Mouse (Mus musculus) lung, embryonic 15.5 days (tissue): ENCODE results near the gene Iqck. TPM values are rescaled to one million over a fixed set of nuclear protein-coding genes. Genes with fewer than 3 reads are reported as not detected.
A peak's percentile ranks its signal among the peaks of the same experiment; 100 is the strongest.

ENCODE experiments used
- ATAC-seq: fragments of 200-750 bp; cut with Nextera tagmentation; 2 replicates; pipeline ENCODE4 v1.8.0; 2017; ENCODE audit warnings: moderate number of reproducible peaks, borderline replicate concordance; ENCODE audit not compliant: low FRiP score, low TSS enrichment; ENCODE audit errors: extremely low read depth
- H3K27ac ChIP-seq: fragments of 300-500 bp; sonication (generic); 2 replicates; pipeline ENCODE4 v1.5.1; 2015; ENCODE audit warnings: moderate library complexity, mild to moderate bottlenecking, inconsistent platforms
- H3K27me3 ChIP-seq: fragments of 300-500 bp; sonication (generic); 2 replicates; pipeline ENCODE4 v1.6.1; 2015; ENCODE audit warnings: inconsistent platforms
- H3K36me3 ChIP-seq: fragments of 300-500 bp; sonication (generic); 2 replicates; pipeline ENCODE4 v1.6.1; 2015; ENCODE audit warnings: inconsistent platforms
- H3K4me1 ChIP-seq: fragments of 300-500 bp; sonication (generic); 2 replicates; pipeline ENCODE4 v1.6.1; 2015; ENCODE audit warnings: inconsistent platforms
- H3K4me2 ChIP-seq: fragments of 300-500 bp; sonication (generic); 2 replicates; pipeline ENCODE4 v1.6.1; 2015; ENCODE audit warnings: inconsistent platforms, mild to moderate bottlenecking, moderate library complexity
- H3K4me3 ChIP-seq: fragments of 300-500 bp; sonication (generic); 2 replicates; pipeline ENCODE4 v1.5.1; 2015; ENCODE audit warnings: mild to moderate bottlenecking, inconsistent platforms
- H3K9ac ChIP-seq: fragments of 300-500 bp; sonication (generic); 2 replicates; pipeline ENCODE4 v1.6.1; 2015; ENCODE audit warnings: inconsistent platforms
- H3K9me3 ChIP-seq: fragments of 300-500 bp; sonication (generic); 2 replicates; pipeline ENCODE4 v1.6.1; 2016; ENCODE audit warnings: inconsistent platforms
- WGBS: fragments of 180-500 bp; shearing (Covaris S2); methylation state at CpG from one replicate; pipeline ENCODE4 v1.1.7; 2015; 5-methylcytosine and 5-hydroxymethylcytosine counted together
- polyA plus RNA-seq: library from polyadenylated mRNA; unstranded; fragments of >200 nt; fragmentation: Nextera tagmentation; extraction: Ambion mirVana; gene quantifications from 2 replicates; pipeline ENCODE4 v1.2.1, GENCODE M21; 2015

The Iqck gene
- polyA plus RNA-seq, 1 experiment from 2014 or later = 3.7 TPM

DNA sequence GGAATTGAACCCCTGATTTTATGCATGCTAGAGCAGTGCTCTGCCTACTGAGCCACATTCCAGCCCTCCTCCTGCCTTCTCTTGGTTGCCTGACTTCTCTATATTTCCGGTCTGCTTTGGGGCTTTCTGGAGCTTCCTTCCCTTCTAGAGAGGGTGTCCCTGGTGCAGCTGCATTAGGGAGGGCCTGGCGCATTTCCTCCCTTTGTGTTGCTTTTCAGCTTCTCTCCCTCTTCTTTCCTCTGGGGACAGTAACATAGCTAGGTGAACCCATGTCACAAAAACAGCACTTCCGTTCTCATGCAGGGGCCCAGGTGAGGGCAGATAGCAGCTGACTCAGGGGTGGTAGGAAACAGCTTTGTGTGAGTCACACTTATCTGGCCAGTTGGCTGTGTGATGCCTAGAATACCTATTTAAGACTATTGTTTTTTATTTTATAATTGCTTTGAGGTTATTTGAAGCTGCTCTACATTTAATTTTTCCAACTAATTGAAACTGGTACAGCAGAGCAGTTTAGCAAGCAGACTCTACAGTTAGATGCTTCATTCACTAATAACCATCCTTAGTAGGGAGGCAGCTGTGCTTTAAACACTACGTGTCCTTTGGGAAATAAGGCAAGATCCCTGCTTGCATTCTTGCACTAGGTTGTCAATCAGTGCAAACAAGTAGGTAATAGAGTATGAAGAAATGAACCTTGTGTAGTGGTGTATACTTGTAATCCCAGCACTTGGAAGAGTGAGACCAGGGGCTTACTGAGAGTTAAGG, 67.1 kb downstream of the Iqck start:
- Histone ChIP-seq H3K9me3 (no peaks in the 10 kb centered on the region), H3K9ac (no peak overlapping the region), H3K4me3 (no peak overlapping the region), H3K27me3 (no peaks in the 10 kb centered on the region), H3K4me1 (no peaks in the 10 kb centered on the region), H3K36me3 (no peaks in the 10 kb centered on the region), H3K4me2 (no peak overlapping the region), H3K27ac (peak overlapping the region; percentile 41)
- 0 out of 2 replicates have a peak, but pooled peaks have one; percentile 39 for ATAC-seq
- WGBS = 61% methylated on average over 4 of the region's 4 CpGs

DNA sequence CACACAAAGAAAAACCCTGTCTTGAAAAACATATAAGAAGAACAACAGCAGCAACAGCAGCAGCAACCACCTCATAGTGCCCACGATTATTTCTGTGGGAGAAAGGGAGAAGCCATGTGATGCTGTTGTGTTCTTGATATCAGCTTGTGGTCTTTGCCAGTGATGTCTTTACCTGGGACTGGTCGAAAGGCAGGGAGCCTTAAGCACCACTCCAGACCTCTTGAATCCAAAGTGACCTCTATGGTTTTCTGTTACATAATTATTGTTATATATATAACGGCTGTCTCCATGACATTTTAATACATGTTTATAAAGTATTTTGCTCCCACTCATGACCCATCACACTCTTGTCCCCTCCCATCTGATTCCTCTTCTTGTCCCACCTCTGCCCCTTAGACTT, 70.0 kb downstream of the Iqck start:
- Histone ChIP-seq H3K9ac (no peak overlapping the region), H3K4me3 (no peak overlapping the region), H3K4me2 (no peak overlapping the region), H3K36me3 (no peaks in the 10 kb centered on the region), H3K9me3 (no peaks in the 10 kb centered on the region), H3K27ac (no peak overlapping the region), H3K4me1 (peaks cover 14% of the 10 kb centered on the region), H3K27me3 (no peaks in the 10 kb centered on the region)
- 63% methylated on average over 3 of the region's 3 CpGs for WGBS
- ATAC-seq = no peak

DNA sequence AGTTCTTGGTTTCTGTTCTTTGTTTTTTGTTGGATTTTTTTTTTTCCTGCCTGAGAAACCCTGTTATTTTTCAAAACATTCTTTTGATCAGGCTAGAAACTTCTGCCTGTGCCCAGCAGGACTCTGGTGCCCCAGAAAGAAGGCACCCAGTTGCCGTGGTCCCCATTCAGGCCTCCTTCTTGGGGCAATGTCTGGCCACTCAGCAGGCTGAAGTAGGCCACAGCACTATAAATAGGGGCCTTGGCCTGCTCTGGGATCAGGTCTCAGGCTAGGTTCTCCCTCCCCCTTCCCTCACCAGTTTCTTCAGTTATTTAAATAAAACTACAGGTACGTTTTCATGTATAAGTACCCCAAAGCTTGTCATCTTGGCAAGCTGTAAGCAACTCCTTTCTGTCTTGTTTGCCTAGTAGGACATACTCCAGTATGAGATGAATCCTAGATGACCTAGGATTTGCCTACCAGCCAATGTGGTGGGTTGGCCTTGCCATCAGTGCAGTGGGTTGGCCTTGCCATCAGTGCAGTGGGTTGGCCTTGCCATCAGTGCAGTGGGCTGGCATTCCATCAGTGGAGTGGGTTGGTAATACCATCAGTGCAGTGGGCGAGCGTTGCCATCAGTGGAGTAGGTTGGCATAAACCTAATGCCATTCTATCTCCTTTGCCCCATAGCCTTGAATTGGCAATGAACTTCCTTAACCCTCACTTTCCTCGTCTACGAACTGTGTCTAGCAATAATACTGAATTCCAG, 71.1 kb downstream of the Iqck start:
- Histone ChIP-seq H3K36me3 (no peaks in the 10 kb centered on the region), H3K4me1 (peaks cover 15% of the 10 kb centered on the region), H3K9ac (no peak overlapping the region), H3K4me2 (no peak overlapping the region), H3K4me3 (no peak overlapping the region), H3K27ac (no peak overlapping the region), H3K27me3 (no peaks in the 10 kb centered on the region), H3K9me3 (no peaks in the 10 kb centered on the region)
- ATAC-seq = no peak
- 75% methylated on average over 6 of the region's 6 CpGs for WGBS

DNA sequence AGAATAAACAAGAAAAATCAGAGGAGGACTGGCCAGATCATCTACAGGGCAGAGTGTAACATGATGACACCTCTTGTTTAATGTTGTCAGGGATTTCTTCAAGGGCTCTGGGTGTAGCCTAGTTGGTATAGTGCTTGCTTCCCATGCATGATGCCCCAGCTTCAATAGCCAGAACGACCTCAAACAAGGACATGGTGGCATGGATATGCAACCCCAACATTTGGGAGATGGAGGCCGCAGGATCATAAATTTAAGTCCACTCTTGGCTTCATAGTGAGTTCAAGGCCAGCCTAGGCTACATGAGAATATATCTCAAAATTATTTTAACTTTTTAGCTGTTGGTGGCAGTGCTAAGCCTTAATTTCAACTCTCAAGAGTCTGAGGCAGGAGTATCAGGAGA, 71.7 kb downstream of the Iqck start:
- 84% methylated on average over 2 of the region's 2 CpGs for WGBS
- no peaks in the 10 kb centered on the region for H3K9me3 ChIP-seq

DNA sequence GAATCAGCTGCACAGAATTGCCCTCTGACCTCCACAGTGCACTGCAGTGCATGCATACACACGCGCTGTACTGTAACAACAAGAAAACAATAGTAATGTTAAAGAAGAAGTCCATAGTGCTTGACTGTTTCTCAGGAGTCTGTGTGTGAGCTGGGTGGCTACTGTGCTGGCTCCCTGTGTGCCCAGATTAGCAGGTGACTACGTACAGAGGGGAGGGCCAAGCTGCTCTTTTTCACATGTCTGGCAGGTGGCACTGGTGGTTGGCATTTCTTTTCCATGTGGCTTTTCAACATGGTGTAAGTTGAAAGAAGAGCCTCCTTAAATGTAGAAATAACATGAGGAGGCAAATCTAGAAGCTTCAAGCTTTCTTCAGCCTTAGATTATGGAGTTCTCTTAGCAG, 72.8 kb downstream of the Iqck start:
- Histone ChIP-seq H3K4me2 (no peak overlapping the region), H3K4me1 (peaks cover 15% of the 10 kb centered on the region), H3K9me3 (no peaks in the 10 kb centered on the region), H3K4me3 (no peak overlapping the region), H3K36me3 (no peaks in the 10 kb centered on the region), H3K9ac (no peak overlapping the region), H3K27ac (no peak overlapping the region), H3K27me3 (no peaks in the 10 kb centered on the region)
- ATAC-seq = no peak
- WGBS = 84% methylated on average over 3 of the region's 3 CpGs

More for the DNA sequence above, 71.7 kb downstream of the Iqck start:
- Histone ChIP-seq H3K27ac (no peak overlapping the region), H3K27me3 (no peaks in the 10 kb centered on the region), H3K4me1 (peaks cover 15% of the 10 kb centered on the region), H3K36me3 (no peaks in the 10 kb centered on the region), H3K4me3 (no peak overlapping the region), H3K4me2 (no peak overlapping the region), H3K9ac (no peak overlapping the region)
- ATAC-seq = no peak

DNA sequence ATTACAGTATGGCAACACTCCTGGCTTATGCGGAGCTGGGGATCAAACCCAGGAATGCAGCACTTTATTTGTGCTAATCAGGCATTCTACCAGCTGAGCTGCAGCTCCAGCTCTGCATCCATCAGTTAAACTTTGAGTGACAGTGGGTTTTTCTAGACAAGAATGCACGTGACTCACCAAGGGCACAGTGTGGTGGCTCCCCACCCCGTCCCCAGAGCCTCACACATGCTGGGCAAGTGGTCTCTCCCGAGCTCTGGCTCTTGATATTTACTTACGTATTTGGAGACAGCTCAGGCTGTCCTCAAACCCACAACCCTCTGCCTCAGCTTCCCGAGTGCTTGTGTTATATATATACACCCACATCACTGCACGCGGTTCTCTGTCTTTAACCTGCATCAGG, 73.4 kb downstream of the Iqck start:
- Histone ChIP-seq H3K4me1 (peaks cover 15% of the 10 kb centered on the region), H3K4me2 (no peak overlapping the region), H3K27me3 (no peaks in the 10 kb centered on the region), H3K9me3 (no peaks in the 10 kb centered on the region), H3K4me3 (no peak overlapping the region), H3K9ac (no peak overlapping the region), H3K27ac (peak overlapping the region; percentile 43; the same call in 1 of the 2 replicates), H3K36me3 (no peaks in the 10 kb centered on the region)
- no peak for ATAC-seq
- WGBS = 54% methylated on average over 8 of the region's 8 CpGs

DNA sequence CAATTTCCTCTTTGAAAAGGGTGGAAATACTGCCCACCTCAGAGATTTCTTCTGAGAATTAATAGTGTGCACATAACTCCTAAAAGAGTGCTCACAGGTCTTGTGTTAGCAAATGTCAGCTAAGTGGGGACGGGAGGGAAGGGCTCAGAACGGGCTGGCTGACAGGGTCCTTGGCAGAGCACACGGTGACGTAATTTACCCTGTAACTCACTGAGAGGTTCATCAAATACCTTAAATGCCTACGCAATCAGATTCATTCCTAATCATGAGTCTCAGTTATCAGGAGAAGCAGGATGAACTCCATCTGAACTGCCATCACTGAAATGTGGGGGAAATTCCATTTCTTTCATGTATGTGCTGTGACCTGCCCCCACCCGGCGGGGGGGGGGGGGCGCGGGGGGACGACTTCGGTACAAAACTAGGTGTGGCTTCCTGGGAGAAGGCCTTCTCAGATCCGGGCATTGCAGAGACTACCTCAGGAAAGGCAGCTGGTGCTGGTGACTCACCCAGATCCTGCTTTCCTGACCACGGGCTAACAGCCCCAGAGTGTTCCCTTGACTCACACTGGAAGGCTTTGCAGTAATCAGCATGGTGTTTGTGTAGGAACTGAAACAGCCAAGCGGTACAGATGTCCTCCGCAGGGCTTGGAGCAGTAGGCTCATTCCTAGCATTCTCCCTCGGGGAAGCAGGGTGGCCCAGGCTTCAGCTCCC, 74.2 kb downstream of the Iqck start:
- WGBS = 8% methylated on average over 16 of the region's 16 CpGs
- H3K27ac ChIP-seq = peak overlapping the region; percentile 54

DNA sequence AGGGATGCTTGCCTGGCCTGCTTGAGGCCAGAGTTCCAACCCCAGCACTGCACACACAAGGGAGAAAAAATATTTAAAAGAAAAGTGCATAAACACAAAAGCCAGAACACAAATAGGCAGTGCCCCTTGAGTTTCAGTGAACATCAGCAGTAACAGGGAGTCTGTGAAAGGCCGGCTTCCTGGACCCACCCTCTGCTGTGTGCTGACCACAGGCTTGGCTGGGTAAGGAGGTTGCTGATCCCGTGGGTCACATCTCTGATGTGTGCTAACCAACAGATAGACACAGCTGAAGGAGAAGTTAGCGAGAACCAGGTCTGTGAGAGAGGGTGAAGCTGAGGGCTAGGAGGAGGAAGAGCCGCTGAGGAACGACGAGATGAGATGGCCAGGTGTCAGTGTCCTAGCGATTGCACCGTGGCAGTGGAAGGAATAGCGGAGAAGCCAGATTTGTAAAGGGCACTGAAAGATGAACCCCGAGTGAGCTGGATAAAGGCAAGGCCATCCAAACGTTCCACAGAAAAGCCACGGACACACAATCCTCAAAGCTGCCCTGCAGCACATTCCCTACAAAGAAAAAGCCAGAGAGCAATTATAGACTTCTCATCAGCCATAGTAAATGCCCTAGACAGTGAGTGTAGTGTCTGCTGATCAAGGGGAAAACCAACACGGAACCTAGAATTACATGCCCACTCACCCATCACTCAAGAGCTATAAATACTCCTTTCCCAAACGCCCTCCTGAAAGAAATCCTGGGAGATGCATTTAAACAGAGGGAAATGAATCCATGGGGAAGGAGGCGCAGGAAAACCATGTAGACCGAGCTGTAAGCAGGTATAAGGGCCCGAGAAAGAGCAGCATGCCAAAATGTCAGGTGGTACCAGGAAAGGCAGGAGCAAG, 76.2 kb downstream of the Iqck start:
- WGBS = 72% methylated on average over 17 of the region's 17 CpGs
- Histone ChIP-seq H3K4me2 (no peak overlapping the region), H3K4me3 (no peak overlapping the region), H3K9ac (no peak overlapping the region), H3K27me3 (no peaks in the 10 kb centered on the region), H3K27ac (no peak overlapping the region), H3K4me1 (peaks cover 18% of the 10 kb centered on the region), H3K36me3 (no peaks in the 10 kb centered on the region), H3K9me3 (no peaks in the 10 kb centered on the region)
- ATAC-seq = no peak

More for the DNA sequence above, 74.2 kb downstream of the Iqck start:
- Histone ChIP-seq H3K4me1 (peaks cover 15% of the 10 kb centered on the region), H3K4me3 (no peak overlapping the region), H3K36me3 (no peaks in the 10 kb centered on the region), H3K27me3 (no peaks in the 10 kb centered on the region), H3K4me2 (peak overlapping the region; percentile 41), H3K9ac (no peak overlapping the region), H3K9me3 (no peaks in the 10 kb centered on the region)
- ATAC-seq = peak; percentile 55

DNA sequence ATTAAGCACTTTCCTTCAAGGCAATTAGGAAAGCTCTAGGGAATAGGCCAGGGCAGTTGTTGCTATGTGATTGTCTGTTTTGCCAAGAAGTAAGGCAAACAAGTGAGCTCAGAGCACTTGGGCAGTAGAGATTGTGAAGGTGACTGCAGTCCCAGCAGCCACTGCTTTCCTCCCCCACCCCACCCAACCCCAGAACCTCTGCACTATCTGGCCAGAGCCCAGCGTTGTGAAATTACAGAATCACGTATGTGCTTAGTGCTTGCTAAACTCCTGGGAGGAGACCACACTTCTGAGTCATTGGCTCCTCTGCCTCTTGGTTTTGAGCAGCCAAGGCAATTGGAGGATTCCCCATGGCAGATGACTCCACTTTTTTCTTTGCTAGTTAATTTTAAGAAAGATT, 79.8 kb downstream of the Iqck start:
- Histone ChIP-seq H3K4me1 (peaks cover 11% of the 10 kb centered on the region; the same call in 1 of the 2 replicates), H3K9ac (no peak overlapping the region), H3K4me3 (no peak overlapping the region), H3K9me3 (no peaks in the 10 kb centered on the region), H3K4me2 (no peak overlapping the region), H3K36me3 (no peaks in the 10 kb centered on the region), H3K27me3 (no peaks in the 10 kb centered on the region), H3K27ac (no peak overlapping the region)
- ATAC-seq = no peak
- WGBS = 32% methylated on average over 2 of the region's 2 CpGs

DNA sequence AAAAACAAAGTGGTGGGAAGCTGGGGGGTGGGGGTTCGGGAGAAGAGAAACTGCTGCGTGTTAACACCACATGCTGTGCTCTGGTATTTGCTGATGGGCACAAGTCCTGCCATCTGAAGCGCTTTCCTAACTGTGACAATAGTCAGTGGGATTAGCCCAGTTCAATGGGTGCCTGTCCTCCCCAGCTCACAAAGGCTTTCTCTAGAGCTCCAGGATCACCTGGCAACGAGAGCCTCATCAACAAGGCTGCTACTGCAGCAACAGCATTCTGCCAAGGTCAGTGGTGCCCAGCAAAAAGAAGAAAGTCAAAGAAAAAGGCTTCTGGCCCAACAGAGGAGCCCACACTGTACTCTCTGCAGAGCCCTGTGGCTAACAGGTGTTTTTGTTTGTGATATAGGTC, 81.3 kb downstream of the Iqck start:
- Histone ChIP-seq H3K9me3 (no peaks in the 10 kb centered on the region), H3K4me1 (peaks cover 8% of the 10 kb centered on the region; the same call in 1 of the 2 replicates), H3K4me2 (no peak overlapping the region), H3K4me3 (no peak overlapping the region), H3K9ac (no peak overlapping the region), H3K27me3 (no peaks in the 10 kb centered on the region), H3K27ac (no peak overlapping the region), H3K36me3 (no peaks in the 10 kb centered on the region)
- no peak for ATAC-seq
- 40% methylated on average over 4 of the region's 4 CpGs for WGBS
